Mouse (Mus musculus) hindbrain, embryonic 16.5 days (tissue): ENCODE results near the gene Il31. TPM values are rescaled to one million over a fixed set of nuclear protein-coding genes. Genes with fewer than 3 reads are reported as not detected.
A peak's percentile ranks its signal among the peaks of the same experiment; 100 is the strongest.

Experiments
- ATAC-seq: fragments of 200-750 bp; cut with Nextera tagmentation; 2 replicates; pipeline ENCODE4 v1.8.0; 2017; ENCODE audit warnings: moderate TSS enrichment, moderate library complexity
- H3K27ac ChIP-seq: fragments of 300-500 bp; sonication (generic); 2 replicates; pipeline ENCODE4 v1.5.1; 2014; ENCODE audit warnings: low read depth, mild to moderate bottlenecking, control low read depth, low read length, moderate library complexity
- H3K27me3 ChIP-seq: fragments of 300-500 bp; sonication (generic); replicated peaks from 2 replicates; pipeline ENCODE4 v1.6.1; 2014; ENCODE audit warnings: low read length; ENCODE audit not compliant: control insufficient read depth, insufficient read depth
- H3K36me3 ChIP-seq: fragments of 300-500 bp; sonication (generic); 2 replicates; pipeline ENCODE4 v1.6.1; 2014; ENCODE audit warnings: mild to moderate bottlenecking, low read length, moderate library complexity, mixed read lengths; ENCODE audit not compliant: control insufficient read depth, insufficient read depth
- H3K4me1 ChIP-seq: fragments of 300-500 bp; sonication (generic); 2 replicates; pipeline ENCODE4 v1.6.1; 2014; ENCODE audit warnings: low read depth, low read length; ENCODE audit not compliant: control insufficient read depth, insufficient read depth
- H3K4me2 ChIP-seq: fragments of 300-500 bp; sonication (generic); 2 replicates; pipeline ENCODE4 v1.6.1; 2014; ENCODE audit warnings: mild to moderate bottlenecking, low read length, control low read depth, moderate library complexity
- H3K4me3 ChIP-seq: fragments of 300-500 bp; sonication (generic); 2 replicates; pipeline ENCODE4 v1.5.1; 2014; ENCODE audit warnings: mild to moderate bottlenecking, low read length, control low read depth, moderate library complexity
- H3K9ac ChIP-seq: fragments of 300-500 bp; sonication (generic); 2 replicates; pipeline ENCODE4 v1.6.1; 2014; ENCODE audit warnings: low read depth, mild to moderate bottlenecking, control low read depth, low read length, moderate library complexity
- H3K9me3 ChIP-seq: fragments of 300-500 bp; sonication (generic); 2 replicates; pipeline ENCODE4 v1.6.1; 2014; ENCODE audit warnings: mild to moderate bottlenecking, low read length, moderate library complexity; ENCODE audit not compliant: control insufficient read depth
- WGBS: fragments of 180-500 bp; shearing (Covaris S2); extraction: QIAGEN DNeasy Blood & Tissue Kit; methylation state at CpG from one replicate; pipeline ENCODE4 v1.1.7; 2014; 5-methylcytosine and 5-hydroxymethylcytosine counted together
- polyA plus RNA-seq: library from polyadenylated mRNA; unstranded; fragments of >200 nt; fragmentation: Nextera tagmentation; extraction: Ambion mirVana; gene quantifications from 2 replicates; pipeline ENCODE4 v1.2.1, GENCODE M21; 2015

Il31 gene
- polyA plus RNA-seq, 1 experiment from 2014 or later: not detected

DNA sequence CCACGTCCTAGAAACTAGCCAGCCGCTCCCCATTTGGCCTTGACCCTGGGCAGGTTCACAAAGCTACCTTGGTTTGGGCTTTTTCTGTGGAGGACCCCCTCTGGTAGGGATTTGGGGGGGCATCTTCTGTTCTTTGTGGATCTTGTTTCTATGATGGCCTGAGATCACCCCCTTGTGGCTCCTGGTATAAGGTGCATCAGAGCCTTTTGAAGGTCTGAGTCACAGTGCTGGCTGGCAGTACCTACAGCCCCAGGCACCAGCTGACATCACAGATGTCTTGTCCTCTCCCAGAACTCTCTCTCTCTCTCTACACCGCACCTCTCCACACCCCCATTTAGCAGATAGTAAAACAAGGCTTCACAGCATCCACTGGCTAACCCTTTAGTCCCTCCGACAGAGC lies 10.4 kb upstream of the Il31 start:
- ATAC-seq: no peak

DNA sequence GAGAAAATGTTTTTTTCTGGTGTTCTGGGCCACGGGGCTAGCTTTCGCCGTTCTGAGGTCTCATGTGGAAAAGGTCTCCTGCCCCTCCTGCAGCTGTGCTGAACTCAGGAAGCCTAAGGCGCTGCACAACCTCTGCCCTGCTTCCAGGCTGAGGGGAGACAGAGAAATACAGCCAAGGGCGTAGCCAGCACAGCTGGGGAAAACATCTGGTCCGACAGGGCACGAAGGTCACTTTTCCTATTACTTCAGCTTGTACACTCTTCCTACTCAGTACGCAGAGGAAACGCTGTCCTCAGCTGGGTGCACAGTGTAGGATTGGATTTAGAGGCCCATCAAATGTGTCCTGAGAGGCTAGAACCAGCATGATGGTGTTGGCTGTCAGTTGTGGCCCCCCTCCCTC lies 646 bp upstream of the Il31 start:
- no peak for ATAC-seq
- Histone ChIP-seq H3K27me3 (no peaks in the 10 kb centered on the region), H3K4me2 (no peak overlapping the region), H3K9ac (no peak overlapping the region), H3K4me1 (peaks cover 8% of the 10 kb centered on the region), H3K27ac (no peak overlapping the region), H3K9me3 (no peaks in the 10 kb centered on the region), H3K4me3 (no peak overlapping the region), H3K36me3 (no peaks in the 10 kb centered on the region)
- WGBS: 64% methylated on average over 9 of the region's 9 CpGs

More for the DNA sequence above, 10.4 kb upstream of the Il31 start:
- no peaks in the 10 kb centered on the region for H3K36me3 ChIP-seq
- no peak overlapping the region for H3K4me3 ChIP-seq
- H3K9ac ChIP-seq: no peak overlapping the region
- no peaks in the 10 kb centered on the region for H3K9me3 ChIP-seq
- no peaks in the 10 kb centered on the region for H3K27me3 ChIP-seq
- H3K27ac ChIP-seq: no peak overlapping the region
- H3K4me1 ChIP-seq: no peaks in the 10 kb centered on the region; the same call in 1 of the 2 replicates
- H3K4me2 ChIP-seq: no peak overlapping the region
- WGBS: 48% methylated on average over 4 of the region's 4 CpGs

DNA sequence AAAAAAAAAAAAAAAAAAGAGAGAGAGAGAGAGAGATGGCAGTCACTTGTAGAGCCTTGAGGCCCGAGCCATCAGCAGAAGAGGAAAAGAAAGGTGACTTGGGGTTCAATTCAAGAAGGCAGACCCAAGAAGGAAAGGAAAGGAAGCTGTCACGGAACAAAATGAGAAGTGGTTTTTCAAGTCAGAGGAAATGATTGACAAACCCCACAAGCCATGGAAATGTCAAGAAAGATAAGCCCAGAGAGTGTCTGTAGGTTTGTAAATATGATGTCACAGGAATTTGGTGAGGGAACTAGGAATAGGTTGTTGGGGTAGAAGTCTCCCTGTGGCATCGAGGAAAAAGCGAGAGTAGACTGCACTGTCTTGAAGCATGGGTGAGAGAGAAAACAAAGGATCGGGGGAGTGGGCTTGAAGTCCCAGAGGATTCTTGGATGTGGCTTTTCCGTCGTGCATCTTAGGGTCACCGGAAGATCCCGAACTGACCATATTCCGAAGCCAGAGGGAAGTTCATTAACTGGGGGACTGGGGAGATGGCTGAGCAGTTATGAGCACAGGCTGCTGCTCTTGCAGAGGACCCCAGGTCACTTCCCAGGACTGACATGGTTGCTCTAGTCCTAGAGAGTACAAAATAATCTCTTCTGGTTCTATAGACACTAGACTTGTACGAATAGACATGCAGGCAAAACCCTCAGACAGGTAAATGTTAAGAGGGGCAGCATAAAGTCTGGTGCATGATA lies 1.5 kb downstream of the Il31 start:
- 85% methylated on average over 11 of the region's 11 CpGs for WGBS
- H3K4me2 ChIP-seq: no peak overlapping the region
- no peak overlapping the region for H3K4me3 ChIP-seq
- H3K27me3 ChIP-seq: no peaks in the 10 kb centered on the region
- ATAC-seq: no peak
- no peaks in the 10 kb centered on the region for H3K9me3 ChIP-seq
- H3K4me1 ChIP-seq: peaks cover 8% of the 10 kb centered on the region
- H3K9ac ChIP-seq: no peak overlapping the region
- no peaks in the 10 kb centered on the region for H3K36me3 ChIP-seq
- no peak overlapping the region for H3K27ac ChIP-seq

DNA sequence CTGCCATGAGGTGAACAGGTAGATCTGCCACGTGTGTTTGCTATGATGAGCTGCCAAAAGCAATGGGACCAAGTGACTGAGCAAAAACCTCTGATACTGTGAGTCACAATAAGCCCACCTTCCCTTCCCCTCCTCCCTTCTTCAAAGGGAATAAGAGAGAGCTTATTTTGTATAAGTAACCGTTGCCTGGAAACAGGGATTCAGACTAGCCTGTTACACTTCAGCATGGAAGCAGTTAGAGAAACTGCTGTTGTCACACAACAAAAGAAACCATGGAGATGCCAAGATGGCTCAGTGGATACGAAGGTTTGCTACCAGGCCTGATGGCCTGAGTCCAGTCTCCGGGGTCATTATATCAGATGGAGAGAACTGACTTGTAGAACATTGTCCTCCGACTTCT lies 15.5 kb downstream of the Il31 start:
- Histone ChIP-seq H3K27ac (no peak overlapping the region), H3K27me3 (no peaks in the 10 kb centered on the region), H3K4me3 (no peak overlapping the region), H3K9me3 (no peaks in the 10 kb centered on the region), H3K4me1 (no peaks in the 10 kb centered on the region), H3K9ac (no peak overlapping the region), H3K4me2 (no peak overlapping the region), H3K36me3 (no peaks in the 10 kb centered on the region)
- WGBS: 55% methylated on average over 5 of the region's 5 CpGs
- ATAC-seq: no peak

DNA sequence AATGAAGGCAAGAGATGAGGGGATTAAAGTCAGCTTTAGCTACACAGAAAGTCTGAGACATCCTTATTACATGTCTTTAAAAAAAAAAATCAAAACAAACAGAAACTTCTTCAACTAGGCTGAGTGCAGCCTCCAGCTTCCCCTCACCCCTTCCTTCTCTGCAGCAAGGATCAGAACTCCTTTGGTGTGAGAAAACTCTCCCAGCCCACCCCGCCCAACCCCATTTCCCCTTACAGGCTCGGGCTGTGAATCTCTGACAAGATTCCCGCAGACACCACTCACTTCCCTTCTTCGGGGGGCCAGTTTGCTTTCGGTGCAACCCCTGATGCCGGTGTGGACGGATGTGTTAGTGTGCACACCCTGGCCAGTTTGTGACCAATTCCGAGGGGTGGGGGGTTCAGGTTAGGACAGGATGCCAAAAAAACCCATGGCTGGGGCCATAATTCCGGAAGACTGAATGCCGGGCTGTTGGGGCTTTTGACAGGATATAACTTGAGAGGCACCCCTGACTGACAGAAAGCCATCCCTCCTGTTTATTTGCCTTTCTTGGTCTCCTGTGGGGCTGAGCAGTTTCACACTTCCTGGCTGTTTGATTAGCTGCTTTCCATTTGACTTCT lies 18.4 kb downstream of the Il31 start:
- peak overlapping the region; percentile 4; the same call in 1 of the 2 replicates for H3K4me2 ChIP-seq
- H3K27me3 ChIP-seq: no peaks in the 10 kb centered on the region
- H3K9me3 ChIP-seq: no peaks in the 10 kb centered on the region
- no peak for ATAC-seq
- H3K36me3 ChIP-seq: no peaks in the 10 kb centered on the region
- H3K27ac ChIP-seq: no peak overlapping the region
- H3K4me3 ChIP-seq: no peak overlapping the region
- no peak overlapping the region for H3K9ac ChIP-seq
- no peaks in the 10 kb centered on the region for H3K4me1 ChIP-seq
- WGBS: 75% methylated on average over 10 of the region's 10 CpGs

DNA sequence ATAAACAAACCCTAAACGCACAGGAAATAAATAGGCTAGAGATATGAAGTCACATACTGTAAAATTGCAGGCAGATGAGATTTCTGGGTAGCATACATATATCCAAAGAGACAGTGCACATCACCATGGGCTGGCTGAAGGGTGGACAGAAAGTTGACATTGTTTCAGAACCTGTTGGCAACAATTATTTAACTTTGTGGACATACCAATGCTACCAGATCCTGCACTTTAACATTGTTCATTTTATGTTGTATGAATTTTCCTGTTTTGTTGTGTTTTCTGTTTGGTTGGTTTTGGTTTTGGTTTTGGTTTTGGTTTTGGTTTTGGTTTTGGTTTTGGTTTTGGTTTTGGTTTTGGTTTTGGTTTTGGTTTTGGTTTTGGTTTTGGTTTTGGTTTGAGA lies 24.7 kb downstream of the Il31 start:
- Histone ChIP-seq H3K4me2 (no peak overlapping the region), H3K9me3 (no peaks in the 10 kb centered on the region), H3K4me3 (no peak overlapping the region), H3K27me3 (no peaks in the 10 kb centered on the region), H3K4me1 (no peaks in the 10 kb centered on the region), H3K36me3 (no peaks in the 10 kb centered on the region), H3K9ac (no peak overlapping the region), H3K27ac (no peak overlapping the region)
- no peak for ATAC-seq
- WGBS: 94% methylated on average over 1 of the region's 1 CpGs

DNA sequence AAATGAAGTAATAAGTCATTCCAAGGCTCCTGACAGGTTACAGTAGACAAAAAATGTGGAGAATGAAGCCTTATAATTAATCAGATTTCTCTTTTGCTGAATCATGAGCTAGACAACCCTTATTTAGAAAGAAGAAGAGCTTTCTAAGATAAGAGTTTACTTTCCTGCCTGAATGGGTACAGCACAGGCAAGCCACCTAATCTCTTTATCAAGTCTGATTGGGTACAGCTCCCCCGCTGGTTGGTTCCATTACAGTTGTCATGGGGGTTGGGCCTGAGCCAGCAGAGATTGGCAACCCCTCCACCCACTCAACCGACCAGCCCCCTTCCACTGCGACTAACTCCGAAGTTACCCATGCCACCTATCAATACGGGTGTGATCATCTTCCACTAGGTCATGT lies 27.9 kb downstream of the Il31 start:
- no peaks in the 10 kb centered on the region for H3K4me1 ChIP-seq
- no peak overlapping the region for H3K4me3 ChIP-seq
- H3K27me3 ChIP-seq: no peaks in the 10 kb centered on the region
- ATAC-seq: no peak
- H3K4me2 ChIP-seq: no peak overlapping the region
- no peak overlapping the region for H3K9ac ChIP-seq
- no peaks in the 10 kb centered on the region for H3K9me3 ChIP-seq
- peaks cover 2% of the 10 kb centered on the region; the same call in 1 of the 2 replicates for H3K36me3 ChIP-seq
- WGBS: 66% methylated on average over 5 of the region's 5 CpGs
- H3K27ac ChIP-seq: no peak overlapping the region

DNA sequence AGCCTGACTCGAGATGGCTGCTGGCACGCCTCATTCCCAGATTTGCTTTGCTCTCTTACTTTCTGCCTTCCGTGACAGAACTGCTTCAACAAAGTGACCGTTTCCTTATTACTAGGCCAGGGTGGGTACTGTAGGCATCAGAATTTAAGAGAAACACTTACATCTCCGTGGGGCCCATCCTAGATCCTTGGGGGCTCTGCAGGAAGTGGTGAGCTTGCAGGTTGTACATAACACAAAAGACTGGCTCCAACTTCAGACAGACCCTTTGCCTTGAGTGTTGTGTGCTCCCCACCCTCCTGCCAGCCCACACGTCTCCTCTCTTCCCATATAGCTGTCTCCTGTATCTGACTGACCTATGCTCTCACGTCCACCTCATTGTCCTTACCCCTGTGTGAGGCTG lies 37.4 kb downstream of the Il31 start:
- Histone ChIP-seq H3K4me1 (no peaks in the 10 kb centered on the region), H3K4me2 (no peak overlapping the region), H3K9ac (no peak overlapping the region), H3K27me3 (no peaks in the 10 kb centered on the region), H3K36me3 (peaks cover 50% of the 10 kb centered on the region), H3K9me3 (no peaks in the 10 kb centered on the region), H3K27ac (no peak overlapping the region), H3K4me3 (no peak overlapping the region)
- ATAC-seq: no peak
- WGBS: 88% methylated on average over 7 of the region's 7 CpGs

DNA sequence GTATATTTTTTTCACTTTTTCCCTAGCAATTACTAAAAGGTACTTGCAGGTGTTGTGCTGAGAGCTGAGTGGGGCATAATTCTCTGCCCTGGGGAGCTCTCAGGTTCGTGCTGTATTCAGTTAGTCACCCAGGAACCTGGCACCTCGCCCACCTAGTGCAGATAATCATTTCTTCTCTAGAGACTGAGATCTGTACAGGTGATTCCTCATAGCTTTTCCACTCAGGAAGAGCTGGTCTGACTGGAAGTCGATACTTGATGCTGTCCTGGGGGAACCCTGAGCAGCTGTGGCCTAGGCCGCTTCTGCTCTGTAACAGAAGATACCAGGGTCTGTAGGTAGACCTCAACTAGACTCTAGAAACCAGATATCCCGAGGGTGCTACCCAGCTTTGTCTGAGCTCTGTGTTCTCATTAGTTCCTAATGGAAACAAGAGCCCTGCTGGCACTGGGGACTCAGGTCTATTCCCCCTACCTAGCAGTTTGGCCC lies 44.4 kb downstream of the Il31 start:
- Histone ChIP-seq H3K4me1 (no peaks in the 10 kb centered on the region), H3K36me3 (peaks cover 44% of the 10 kb centered on the region), H3K4me2 (no peak overlapping the region), H3K9me3 (no peaks in the 10 kb centered on the region), H3K4me3 (no peak overlapping the region), H3K27ac (no peak overlapping the region), H3K27me3 (no peaks in the 10 kb centered on the region), H3K9ac (no peak overlapping the region)
- no peak for ATAC-seq
- 85% methylated on average over 5 of the region's 5 CpGs for WGBS
